Mouse (Mus musculus) midbrain, embryonic 16.5 days (tissue): ENCODE results near the gene Asic4. TPM values are rescaled to one million over a fixed set of nuclear protein-coding genes. Genes with fewer than 3 reads are reported as not detected.

ENCODE experiments used
- ATAC-seq: fragments of 200-750 bp; cut with Nextera tagmentation; 2 replicates; pipeline ENCODE4 v1.8.0; 2017; ENCODE audit warnings: moderate TSS enrichment
- H3K27ac ChIP-seq: fragments of 300-500 bp; sonication (generic); 2 replicates; pipeline ENCODE4 v1.5.1; 2014; ENCODE audit warnings: mild to moderate bottlenecking, low read length, mixed read lengths
- H3K27me3 ChIP-seq: fragments of 300-500 bp; sonication (generic); 2 replicates; pipeline ENCODE4 v1.6.1; 2014; ENCODE audit warnings: low read depth, low read length, mixed read lengths; ENCODE audit not compliant: control insufficient read depth, insufficient read depth
- H3K36me3 ChIP-seq: fragments of 300-500 bp; sonication (generic); 2 replicates; pipeline ENCODE4 v1.6.1; 2014; ENCODE audit warnings: mild to moderate bottlenecking, low read length, moderate library complexity, mixed read lengths; ENCODE audit not compliant: control insufficient read depth, insufficient read depth
- H3K4me1 ChIP-seq: fragments of 300-500 bp; sonication (generic); 2 replicates; pipeline ENCODE4 v1.6.1; 2014; ENCODE audit warnings: mild to moderate bottlenecking, low read length, mixed read lengths; ENCODE audit not compliant: control insufficient read depth, insufficient read depth
- H3K4me2 ChIP-seq: fragments of 300-500 bp; sonication (generic); 2 replicates; pipeline ENCODE4 v1.6.1; 2014; ENCODE audit warnings: mild to moderate bottlenecking, low read length, mixed read lengths
- H3K4me3 ChIP-seq: fragments of 300-500 bp; sonication (generic); 2 replicates; pipeline ENCODE4 v1.5.1; 2014; ENCODE audit warnings: low read depth, mild to moderate bottlenecking, low read length, moderate library complexity, mixed read lengths
- H3K9ac ChIP-seq: fragments of 300-500 bp; sonication (generic); 2 replicates; pipeline ENCODE4 v1.6.1; 2014; ENCODE audit warnings: low read depth, low read length, mixed read lengths
- H3K9me3 ChIP-seq: fragments of 300-500 bp; sonication (generic); replicated peaks from 2 replicates; pipeline ENCODE4 v1.6.1; 2014; ENCODE audit warnings: mild to moderate bottlenecking, low read length, mixed read lengths; ENCODE audit not compliant: control insufficient read depth, poor library complexity, severe bottlenecking
- WGBS: fragments of 180-500 bp; shearing (Covaris S2); extraction: QIAGEN DNeasy Blood & Tissue Kit; methylation state at CpG from one replicate; pipeline ENCODE4 v1.1.7; 2014; 5-methylcytosine and 5-hydroxymethylcytosine counted together
- polyA plus RNA-seq: library from polyadenylated mRNA; unstranded; fragments of >200 nt; fragmentation: Nextera tagmentation; extraction: Ambion mirVana; gene quantifications from 2 replicates; pipeline ENCODE4 v1.2.1, GENCODE M21; 2015

The Asic4 gene
- polyA plus RNA-seq, 1 experiment from 2014 or later: 54.8 TPM

DNA sequence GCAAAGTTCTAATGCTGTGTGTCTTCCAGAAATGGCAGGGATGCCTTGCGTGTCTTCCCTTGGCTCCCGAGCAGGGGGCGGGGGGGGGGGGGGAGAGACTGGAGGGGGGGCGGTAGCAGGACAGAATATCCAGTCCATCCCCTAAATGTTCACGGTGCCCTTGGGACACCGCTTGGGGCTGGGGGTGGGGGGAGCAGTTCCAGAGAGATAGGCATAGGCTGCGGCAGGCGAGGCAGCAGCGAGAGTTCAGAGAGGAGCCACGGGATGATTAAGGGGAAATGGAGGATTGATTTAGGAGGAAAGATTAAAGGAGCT lies 7.4 kb downstream of the Asic4 start:
- Histone ChIP-seq H3K36me3 (no peaks in the 10 kb centered on the region), H3K9ac (peak overlapping the region; percentile 58), H3K9me3 (no peaks in the 10 kb centered on the region), H3K4me1 (peaks cover 28% of the 10 kb centered on the region), H3K4me3 (no peak overlapping the region; the same call in 1 of the 2 replicates), H3K4me2 (peak overlapping the region; percentile 56), H3K27ac (peak overlapping the region; percentile 78), H3K27me3 (no peaks in the 10 kb centered on the region)
- peak; percentile 40 for ATAC-seq
- WGBS: under 1% methylated on average over 7 of the region's 10 CpGs

DNA sequence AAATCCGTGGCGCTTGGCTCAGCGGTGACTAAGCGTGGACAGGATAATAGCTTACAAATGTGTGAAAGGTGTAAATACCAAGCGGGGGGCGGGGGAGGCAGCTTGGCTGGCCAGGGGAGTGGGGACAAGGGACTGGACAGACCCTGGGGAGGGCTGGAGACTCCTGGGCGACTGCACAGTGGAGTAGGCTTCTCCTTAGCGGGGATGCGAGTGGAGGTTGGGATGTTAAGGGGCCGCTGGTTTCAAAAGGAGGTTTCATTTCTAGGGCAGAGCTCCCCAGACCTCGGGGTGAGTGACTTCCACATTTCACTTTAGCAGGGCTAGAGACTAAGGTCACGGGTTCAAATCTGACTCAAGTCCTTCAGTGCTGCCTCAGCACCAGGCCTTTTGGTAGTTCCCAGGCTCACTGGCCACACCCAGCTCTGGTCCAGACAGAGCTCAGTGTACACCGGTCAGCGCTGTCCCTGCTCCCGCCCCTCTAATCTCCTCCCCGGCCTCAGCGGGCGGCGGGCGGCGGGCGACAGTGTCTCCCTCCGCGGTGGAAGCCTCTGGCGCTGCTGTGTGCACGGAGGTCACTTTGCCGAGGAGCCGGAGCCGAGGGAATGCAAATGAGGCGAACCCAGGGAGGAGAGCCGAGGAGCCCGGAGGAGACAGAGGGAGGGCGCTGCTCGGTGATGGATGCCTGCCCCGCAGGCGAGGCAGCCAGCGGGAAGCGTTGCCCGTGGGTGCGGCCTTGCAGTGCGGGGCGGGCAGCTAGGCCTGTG lies 8.0 kb downstream of the Asic4 start:
- WGBS: 3% methylated on average over 41 of the region's 42 CpGs
- no peaks in the 10 kb centered on the region for H3K27me3 ChIP-seq
- H3K27ac ChIP-seq: peak overlapping the region; percentile 78
- peak; percentile 69 for ATAC-seq
- no peaks in the 10 kb centered on the region for H3K36me3 ChIP-seq
- no peaks in the 10 kb centered on the region for H3K9me3 ChIP-seq
- H3K4me2 ChIP-seq: peak overlapping the region; percentile 56
- peak overlapping the region; percentile 28 for H3K4me3 ChIP-seq
- H3K4me1 ChIP-seq: peaks cover 28% of the 10 kb centered on the region
- peak overlapping the region; percentile 58 for H3K9ac ChIP-seq

DNA sequence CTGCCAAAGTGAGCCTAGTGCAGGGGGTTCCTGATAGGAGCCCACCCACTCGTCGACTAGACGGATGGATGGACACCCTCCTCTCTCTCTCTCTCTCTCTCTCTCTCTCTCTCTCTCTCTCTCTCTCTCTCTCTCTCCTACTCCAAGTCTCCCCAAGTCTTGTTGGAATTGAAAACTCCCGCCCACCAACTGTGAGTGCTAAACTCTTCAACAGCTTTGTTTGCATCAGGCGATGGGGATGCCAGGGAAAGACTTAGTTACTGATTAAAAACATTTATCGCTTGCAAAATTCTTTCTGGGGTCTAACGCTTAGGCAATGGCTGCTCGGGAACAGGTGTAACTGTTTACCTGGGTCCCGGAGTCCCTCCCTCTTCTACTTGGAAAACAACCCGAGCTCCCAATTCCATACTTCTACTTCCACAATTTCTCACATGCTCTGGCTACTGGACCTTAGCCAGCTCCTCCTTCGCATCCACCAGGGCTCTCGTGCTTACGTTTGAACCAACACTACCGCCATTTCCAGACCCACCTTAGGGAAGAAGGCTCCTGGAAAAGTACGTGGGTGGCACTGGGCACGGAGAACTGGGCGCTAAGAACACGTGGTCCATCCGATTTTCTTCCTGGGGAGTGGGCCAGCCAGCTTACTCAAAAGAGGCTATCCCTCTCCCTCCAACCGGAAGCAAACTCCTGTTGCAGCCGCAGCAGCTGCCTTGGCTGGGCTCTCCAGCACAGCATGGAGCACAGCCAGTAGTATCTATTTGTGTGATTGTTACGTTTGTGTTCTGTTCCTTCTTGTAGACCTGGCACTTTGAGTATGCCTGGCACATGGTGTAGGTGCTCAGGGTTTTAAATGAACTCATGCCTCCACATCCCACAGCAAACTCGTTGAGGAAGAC lies 8.8 kb downstream of the Asic4 start:
- peak overlapping the region; percentile 56 for H3K4me2 ChIP-seq
- H3K36me3 ChIP-seq: no peaks in the 10 kb centered on the region
- H3K9ac ChIP-seq: peak overlapping the region; percentile 58
- 16% methylated on average over 23 of the region's 23 CpGs for WGBS
- H3K27ac ChIP-seq: peak overlapping the region; percentile 78
- H3K27me3 ChIP-seq: no peaks in the 10 kb centered on the region
- H3K4me1 ChIP-seq: peaks cover 32% of the 10 kb centered on the region
- no peak for ATAC-seq
- peak overlapping the region; percentile 28 for H3K4me3 ChIP-seq
- no peaks in the 10 kb centered on the region for H3K9me3 ChIP-seq

DNA sequence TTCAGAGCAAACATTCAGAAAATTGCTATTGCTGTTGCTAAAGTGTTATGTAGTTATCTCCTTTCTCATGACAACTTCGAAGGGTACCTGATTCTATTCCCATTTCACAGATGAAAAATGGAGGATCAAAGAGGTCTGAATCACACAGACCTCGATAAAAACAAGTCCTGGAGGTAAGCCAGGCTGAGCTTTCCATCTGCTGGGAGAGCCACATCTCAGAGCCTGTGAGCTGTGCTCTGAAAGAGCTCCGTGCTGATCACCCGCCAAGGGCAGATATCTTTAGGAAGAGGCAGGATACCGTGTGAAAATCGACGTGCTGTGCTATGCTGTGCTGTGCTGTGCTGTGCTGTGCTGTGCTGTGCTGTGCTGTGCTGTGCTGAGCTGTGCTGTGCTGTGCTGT lies 10.1 kb downstream of the Asic4 start:
- no peak overlapping the region for H3K27ac ChIP-seq
- no peak overlapping the region for H3K9ac ChIP-seq
- peaks cover 32% of the 10 kb centered on the region for H3K4me1 ChIP-seq
- 70% methylated on average over 7 of the region's 7 CpGs for WGBS
- H3K4me2 ChIP-seq: no peak overlapping the region
- no peak overlapping the region for H3K4me3 ChIP-seq
- no peaks in the 10 kb centered on the region for H3K36me3 ChIP-seq
- no peaks in the 10 kb centered on the region for H3K9me3 ChIP-seq
- no peaks in the 10 kb centered on the region for H3K27me3 ChIP-seq
- ATAC-seq: no peak

DNA sequence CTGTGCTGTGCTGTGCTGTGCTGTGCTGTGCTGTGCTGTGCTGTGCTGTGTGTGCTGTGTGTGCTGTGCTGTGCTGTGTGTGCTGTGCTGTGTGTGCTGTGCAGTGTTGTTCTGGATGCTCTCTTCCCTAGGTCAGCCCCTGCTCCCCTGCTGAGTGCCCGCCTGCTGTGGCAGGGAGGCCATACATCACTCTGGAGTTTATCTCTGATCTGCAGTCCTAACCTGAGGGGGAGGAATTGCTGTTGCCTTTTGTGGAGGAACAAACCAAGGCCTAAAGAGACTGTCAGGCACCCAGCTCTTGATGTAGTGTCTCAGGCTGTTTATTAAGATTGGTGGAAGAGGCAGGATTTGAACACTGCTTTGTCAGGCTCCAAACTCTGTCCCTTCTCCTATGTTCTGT lies 12.4 kb downstream of the Asic4 start:
- ATAC-seq: no peak
- WGBS: 42% methylated on average over 1 of the region's 1 CpGs
- Histone ChIP-seq H3K27ac (0 out of 2 replicates have a peak overlapping the region, but pooled peaks have one; percentile 0), H3K9me3 (no peaks in the 10 kb centered on the region), H3K27me3 (no peaks in the 10 kb centered on the region), H3K9ac (no peak overlapping the region), H3K4me1 (peaks cover 28% of the 10 kb centered on the region), H3K4me3 (no peak overlapping the region), H3K36me3 (no peaks in the 10 kb centered on the region), H3K4me2 (no peak overlapping the region)

DNA sequence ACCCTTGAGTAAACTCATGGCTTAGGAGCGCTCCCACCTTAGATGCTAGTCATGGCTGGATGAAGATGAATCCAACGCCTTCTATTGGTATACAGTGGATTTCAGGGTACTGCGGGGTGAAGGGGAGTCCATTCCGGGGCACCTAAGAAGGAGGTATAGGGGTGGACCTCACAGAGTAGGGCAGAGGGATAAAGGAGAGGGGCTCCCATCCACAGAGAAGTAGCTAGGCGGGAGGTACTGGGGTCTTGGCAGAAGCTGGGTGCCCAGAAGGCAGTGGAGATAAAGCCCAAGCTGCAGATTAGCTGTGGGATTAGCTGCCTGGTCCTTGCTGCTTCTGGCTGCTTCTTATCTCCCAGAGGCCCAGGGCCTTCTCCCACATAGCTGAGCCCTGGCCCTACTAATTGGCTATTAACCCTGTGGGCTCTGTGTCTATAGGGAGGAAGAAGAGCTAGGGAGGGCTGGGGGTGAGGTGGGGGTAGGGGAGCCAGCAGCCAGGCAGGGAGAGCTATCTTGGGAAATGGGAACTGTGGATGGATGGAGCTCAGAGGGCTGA lies 13.5 kb downstream of the Asic4 start:
- Histone ChIP-seq H3K9ac (peak overlapping the region; percentile 49), H3K9me3 (no peaks in the 10 kb centered on the region), H3K27ac (peak overlapping the region; percentile 11), H3K27me3 (no peaks in the 10 kb centered on the region), H3K36me3 (no peaks in the 10 kb centered on the region), H3K4me3 (no peak overlapping the region), H3K4me1 (peaks cover 17% of the 10 kb centered on the region), H3K4me2 (no peak overlapping the region)
- peak; percentile 58 for ATAC-seq
- WGBS: 52% methylated on average over 5 of the region's 5 CpGs

DNA sequence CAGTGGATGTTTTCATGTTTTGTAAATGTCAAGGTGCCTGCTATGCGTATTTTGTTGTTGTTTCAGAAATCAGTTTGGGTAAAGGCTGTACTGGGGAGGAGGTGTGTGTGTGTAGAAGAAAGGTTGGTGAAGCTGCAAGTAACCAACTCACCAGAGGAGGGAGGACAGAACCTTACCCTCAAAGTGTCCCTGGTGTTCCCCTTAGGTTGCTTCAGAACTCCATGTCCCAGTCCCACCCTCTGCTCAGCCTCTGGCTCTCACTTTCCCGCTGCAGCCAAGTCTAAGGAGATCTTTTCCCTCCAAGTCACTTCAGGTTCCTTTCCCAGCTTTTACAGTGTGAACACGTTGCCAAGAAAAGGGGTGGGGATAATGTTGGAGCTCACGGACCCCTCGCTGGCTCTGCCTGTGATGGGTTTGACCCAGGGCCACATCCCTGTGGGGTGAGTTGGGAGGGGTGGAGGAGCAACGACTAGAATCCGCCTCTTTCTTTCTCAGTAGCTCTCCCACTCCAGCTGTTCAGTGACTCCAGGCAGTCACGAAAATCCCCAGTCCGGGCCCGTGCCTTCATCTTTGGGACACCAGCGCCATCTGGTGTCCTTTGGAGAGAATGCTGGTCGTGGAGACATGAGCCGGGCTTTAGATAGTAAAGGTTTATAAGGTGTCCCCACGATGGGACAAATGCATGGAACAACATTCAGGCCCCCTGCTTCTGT lies 17.1 kb downstream of the Asic4 start:
- 0 out of 2 replicates have a peak overlapping the region, but pooled peaks have one; percentile 1 for H3K27ac ChIP-seq
- no peaks in the 10 kb centered on the region for H3K9me3 ChIP-seq
- WGBS: 4% methylated on average over 14 of the region's 14 CpGs
- H3K4me3 ChIP-seq: no peak overlapping the region
- H3K4me1 ChIP-seq: peaks cover 12% of the 10 kb centered on the region
- no peaks in the 10 kb centered on the region for H3K27me3 ChIP-seq
- 0 out of 2 replicates have a peak, but pooled peaks cover 2% of the 10 kb centered on the region for H3K36me3 ChIP-seq
- H3K4me2 ChIP-seq: 0 out of 2 replicates have a peak overlapping the region, but pooled peaks have one; percentile 22
- ATAC-seq: peak; percentile 76
- no peak overlapping the region for H3K9ac ChIP-seq

DNA sequence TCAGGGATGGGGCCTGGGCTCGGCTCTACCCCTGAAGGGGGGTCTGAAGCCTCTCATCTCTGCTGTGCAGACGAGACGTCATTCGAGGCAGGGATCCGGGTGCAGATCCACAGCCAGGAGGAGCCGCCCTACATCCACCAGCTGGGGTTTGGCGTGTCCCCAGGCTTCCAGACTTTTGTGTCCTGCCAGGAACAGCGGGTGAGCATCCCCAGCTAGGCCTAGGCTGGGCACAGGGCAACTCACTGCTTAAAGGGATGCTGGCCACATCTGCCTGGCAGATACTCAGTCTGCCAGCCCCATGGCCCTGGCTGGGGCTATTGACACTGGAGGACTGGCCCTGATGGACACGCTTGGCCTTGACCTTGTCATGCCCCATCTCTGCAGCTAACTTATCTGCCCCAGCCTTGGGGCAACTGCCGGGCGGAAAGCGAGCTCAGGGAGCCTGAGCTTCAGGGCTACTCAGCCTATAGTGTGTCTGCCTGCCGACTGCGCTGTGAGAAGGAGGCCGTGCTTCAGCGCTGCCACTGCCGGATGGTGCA lies 19.1 kb downstream of the Asic4 start:
- no peak overlapping the region for H3K4me3 ChIP-seq
- H3K36me3 ChIP-seq: peaks cover 13% of the 10 kb centered on the region; the same call in 1 of the 2 replicates
- peaks cover 9% of the 10 kb centered on the region for H3K4me1 ChIP-seq
- WGBS: 83% methylated on average over 17 of the region's 17 CpGs
- no peak for ATAC-seq
- H3K27me3 ChIP-seq: no peaks in the 10 kb centered on the region
- H3K9me3 ChIP-seq: no peaks in the 10 kb centered on the region
- H3K4me2 ChIP-seq: no peak overlapping the region
- no peak overlapping the region for H3K27ac ChIP-seq
- no peak overlapping the region for H3K9ac ChIP-seq
